Mouse (Mus musculus) G1E (cell line): ENCODE data around the gene Mcm9.

Experiments
- CTCF ChIP-seq: IDR thresholded peaks from 2 replicates; pipeline ENCODE4 v1.5.1; 2012; ENCODE audit warnings: low read depth, low read length, inconsistent platforms, mixed read lengths
- GATA1 ChIP-seq: IDR thresholded peaks from 2 replicates; pipeline ENCODE4 v1.6.1; 2012; ENCODE audit warnings: borderline replicate concordance, low read length, inconsistent platforms, mixed read lengths
- TAL1 ChIP-seq: conservative IDR thresholded peaks from 2 replicates; pipeline ENCODE4 v1.6.1; 2012; ENCODE audit warnings: low read depth, low read length, inconsistent platforms, mixed read lengths

- TF ChIP-seq CTCF (no peak), GATA1 (no peak), TAL1 (no peak)
Observed at GRCm38 (mm10) chr10:53629247-53629917, 857 bp downstream of the Mcm9 start.
